Mouse (Mus musculus) layer of hippocampus, postnatal 36 days (tissue): ENCODE data around the gene Cbx2. TPM values are rescaled to one million over a fixed set of nuclear protein-coding genes. Genes with fewer than 3 reads are reported as not detected.

Experiments used
- DNase-seq, 2 experiments: peaks; one replicate each; pipeline ENCODE4 v3.0.0; 2022
- total RNA-seq, 2 experiments: library from RNA; stranded (reverse); gene quantifications; 2 replicates each; pipeline ENCODE4 v1.2.3; 2021

Gene Cbx2
- total RNA-seq, 2 experiments from 2014 or later: 4.0 to 4.4 TPM

- DNase-seq: no peak
These were observed 35.6 kb downstream of the Cbx2 start for GRCm38 (mm10) chr11:119058041-119058995.

- no peak for DNase-seq
These were observed 36.5 kb downstream of the Cbx2 start for GRCm38 (mm10) chr11:119059256-119059655.

DNA sequence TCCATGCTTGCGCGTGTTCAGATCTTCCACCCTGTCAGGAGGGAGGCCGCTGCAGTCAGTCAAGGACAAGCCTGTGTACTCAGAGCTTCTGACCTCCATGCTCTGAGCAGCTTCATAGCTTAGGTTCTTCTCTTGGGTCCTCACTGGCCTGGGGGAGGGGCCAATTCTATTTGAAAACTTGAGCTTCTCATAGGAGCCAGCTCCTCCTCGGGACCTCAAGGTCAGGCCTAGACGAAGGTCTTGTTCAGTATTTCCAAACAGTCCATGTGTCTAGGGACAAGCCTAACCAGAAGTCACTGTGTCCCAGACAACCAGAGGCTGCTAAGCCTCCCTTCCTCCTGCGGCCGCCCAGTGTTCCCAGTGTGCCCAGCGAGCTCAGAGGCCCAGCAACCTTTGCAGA, 44.1 kb downstream of the Cbx2 start:
- no peak for DNase-seq

- DNase-seq: no peak
These were observed 49.5 kb downstream of the Cbx2 start for GRCm38 (mm10) chr11:119072239-119072638.

DNA sequence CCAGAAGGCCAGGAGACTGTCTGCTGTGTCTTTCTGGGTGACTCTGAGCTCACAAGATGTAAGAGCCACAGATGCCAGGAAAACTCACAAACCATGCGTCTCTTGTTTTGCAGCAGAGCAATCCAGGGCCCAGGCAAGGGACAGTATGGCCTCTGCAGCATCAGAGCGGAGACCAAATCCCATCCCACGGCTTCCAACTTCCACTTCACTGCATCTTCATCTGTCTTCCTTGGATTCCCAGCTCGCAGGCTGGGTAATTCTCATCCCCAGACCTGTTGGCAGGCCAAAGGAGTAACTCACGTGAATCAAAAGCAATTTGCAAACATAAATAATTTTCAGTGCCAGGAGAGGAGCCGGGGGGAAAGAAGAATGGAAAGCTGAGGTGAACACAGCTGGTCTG, 50.2 kb downstream of the Cbx2 start:
- no peak for DNase-seq

GRCm38 (mm10) chr11:119073876-119074433, 51.2 kb downstream of the Cbx2 start:
- no peak for DNase-seq

- no peak for DNase-seq
These were observed 53.0 kb downstream of the Cbx2 start for GRCm38 (mm10) chr11:119075805-119076204.

DNA sequence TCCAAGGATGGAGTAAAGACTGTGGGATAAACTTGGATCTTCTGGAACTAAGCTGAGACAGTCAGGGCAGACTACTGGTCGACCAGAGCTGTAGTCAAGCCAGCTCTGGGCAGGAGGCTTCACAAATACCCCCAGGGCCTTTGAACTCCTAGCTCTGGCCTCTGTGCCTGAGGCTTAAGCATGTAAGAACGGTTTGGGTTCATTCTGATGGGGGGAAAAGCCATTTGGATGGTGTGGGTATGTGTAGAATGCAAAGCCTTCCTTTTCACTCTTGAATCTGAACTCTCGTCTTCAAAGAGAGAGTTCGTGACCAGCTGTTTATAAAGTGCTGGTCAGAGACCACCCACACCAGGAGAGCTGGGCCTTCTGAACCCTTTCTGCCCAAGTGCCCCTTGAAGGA, 55.0 kb downstream of the Cbx2 start:
- no peak for DNase-seq

GRCm38 (mm10) chr11:119078691-119079444, 56.1 kb downstream of the Cbx2 start:
- peak in 1 of 2 experiments; percentile 53 for DNase-seq

DNA sequence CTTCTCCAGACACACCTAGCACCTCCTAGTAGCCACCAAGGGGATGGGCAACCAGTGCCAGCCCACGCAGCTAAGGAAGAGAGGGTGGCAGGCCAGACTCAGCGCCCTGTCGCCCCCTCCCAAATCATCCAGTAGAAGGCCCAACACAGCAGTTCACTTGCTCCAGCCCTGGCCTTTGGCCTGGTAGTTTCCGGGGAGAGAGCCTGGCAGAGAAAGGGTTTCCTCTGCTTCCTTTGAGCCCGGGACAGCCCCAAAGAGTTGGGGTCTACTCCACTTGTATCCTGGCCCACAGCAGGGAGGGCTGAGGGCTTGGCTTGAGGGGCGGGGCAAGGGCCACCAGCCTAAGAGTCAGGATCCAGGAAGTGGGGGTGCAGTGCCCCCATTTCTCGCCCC, 56.7 kb downstream of the Cbx2 start:
- DNase-seq: no peak

DNA sequence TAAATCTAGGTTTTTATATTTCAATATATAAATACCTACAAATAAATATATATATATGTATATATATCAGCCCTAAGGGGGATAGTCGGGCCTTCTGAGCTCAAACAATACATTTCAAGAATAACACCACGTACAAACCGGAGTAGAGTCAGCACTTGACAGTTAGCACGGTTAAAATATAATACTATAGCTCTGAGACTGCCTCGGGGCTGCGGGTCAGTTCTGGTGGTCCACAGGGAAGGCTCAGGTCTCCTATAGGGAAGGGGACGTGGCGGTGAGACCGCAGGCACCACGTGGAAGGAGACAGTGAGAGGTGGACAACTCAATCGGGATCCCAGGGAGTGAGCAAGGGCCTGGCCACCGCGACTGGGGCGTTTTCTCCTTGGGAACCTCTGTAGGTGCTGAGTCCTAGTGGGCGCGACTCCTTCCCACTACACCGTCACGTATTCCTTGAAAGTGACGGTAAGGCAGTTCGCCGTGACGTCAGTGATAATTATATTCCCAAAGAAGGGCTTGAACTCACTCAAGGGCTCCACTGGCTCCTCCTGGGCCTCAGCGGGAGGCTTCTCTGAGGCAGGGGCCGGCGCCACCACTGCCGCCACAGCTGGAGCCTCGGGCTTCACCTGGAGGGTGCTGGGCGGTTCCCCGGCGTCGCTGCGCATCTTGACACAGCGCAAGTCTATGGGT, 57.8 kb downstream of the Cbx2 start:
- DNase-seq: no peak

Other genes with a start within 250 kb of the Cbx2 start
- 100 to 1,000 TPM; 266 to 269 TPM for gene Rbfox3, start 111.4 kb upstream of the Cbx2 start, total RNA-seq
- gene Enpp7, start 34.8 kb upstream of the Cbx2 start, total RNA-seq: not detected
- 10 to 100 TPM; 11.2 to 13.6 TPM for gene Cbx8, start 18.0 kb downstream of the Cbx2 start, total RNA-seq
- 10 to 100 TPM; 57.3 to 59.4 TPM for gene Cbx4, start 63.3 kb downstream of the Cbx2 start, total RNA-seq
- 10 to 100 TPM; 47.9 to 50.9 TPM for gene Tbc1d16, start 205.5 kb downstream of the Cbx2 start, total RNA-seq
- 1 to 10 TPM; 1.6 to 2.3 TPM for gene Ccdc40, start 205.6 kb downstream of the Cbx2 start, total RNA-seq
- gene Gaa, start 244.9 kb downstream of the Cbx2 start, total RNA-seq: 100 to 1,000 TPM; 294 to 299 TPM